27 mouse cellular contexts compared by ENCODE assay signal in the genomic region with DNA sequence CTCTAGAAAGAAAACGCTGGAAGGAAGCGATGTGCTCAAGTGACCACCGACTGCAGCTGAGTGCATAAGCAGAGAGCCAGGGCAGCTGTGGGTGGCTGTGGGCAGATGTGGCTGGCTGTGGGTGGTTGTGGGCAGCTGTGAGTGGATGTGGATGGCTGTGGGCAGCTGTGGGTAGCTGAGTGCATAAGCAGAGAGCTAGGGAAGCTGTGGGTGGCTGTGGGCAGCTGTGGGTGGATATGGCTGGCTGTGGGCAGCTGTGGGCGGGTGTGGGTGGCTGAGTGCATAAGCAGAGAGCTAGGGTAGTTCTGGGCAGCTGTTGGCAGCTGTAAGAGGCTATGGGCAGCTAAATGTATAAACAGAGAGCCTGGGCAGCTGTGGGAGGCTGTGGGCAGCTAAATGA. TPM values are rescaled to one million over a fixed set of nuclear protein-coding genes. Genes with fewer than 3 reads are reported as not detected.
DNase-seq lines count a peak whose midpoint lies in the region; ATAC-seq and TF ChIP-seq lines count a peak whose summit lies in the region.
"Had no signal": no experiment of that assay in that cellular context is flagged by ENCODE, and none has a peak within 500 bp of the region (broad histone marks: within the 10 kb centered on the region; RNA-seq: fewer than 3 reads in every experiment).

No protein-coding gene starts in this region.

- no peaks in the 10 kb centered on the region for H3K9me3 ChIP-seq in embryonic facial prominence, embryonic 13.5 days
- no peaks in the 10 kb centered on the region for H3K9me3 ChIP-seq in embryonic facial prominence, embryonic 10.5 days
- H3K9me3 ChIP-seq: forebrain, embryonic 10.5 days; forebrain, embryonic 13.5 days; G1E; hindbrain, embryonic 13.5 days had no signal

- H3K27ac ChIP-seq in embryonic facial prominence, embryonic 13.5 days, result no peak overlapping the region
- H3K27ac ChIP-seq in embryonic facial prominence, embryonic 10.5 days (replicated peaks), result no peak overlapping the region
- peak overlapping the region; percentile 19; the same call in 1 of the 2 replicates for H3K27ac ChIP-seq in testis, adult 2 months (ENCODE audit: control insufficient read depth, insufficient read depth, low read depth, low read length)
- H3K27ac ChIP-seq: forebrain, embryonic 10.5 days; forebrain, embryonic 13.5 days; hindbrain, embryonic 13.5 days had no signal

- peak; percentile 69; the same call in 1 of the 2 replicates for ATAC-seq in embryonic facial prominence, embryonic 13.5 days (ENCODE audit: insufficient number of reproducible peaks, insufficient read depth, low FRiP score, low TSS enrichment, low read depth)
- ATAC-seq in megakaryocyte, adult 5-6 weeks (ENCODE audit: poor library complexity, severe bottlenecking), result peak; percentile 37; the same call in 1 of the 2 replicates
- ATAC-seq: forebrain, embryonic 13.5 days; forebrain, embryonic 16.5 days; hindbrain, embryonic 16.5 days; Patski had no signal

- H3K4me1 ChIP-seq in embryonic facial prominence, embryonic 13.5 days, result no peaks in the 10 kb centered on the region
- no peaks in the 10 kb centered on the region for H3K4me1 ChIP-seq in embryonic facial prominence, embryonic 10.5 days
- no peaks in the 10 kb centered on the region; the same call in 1 of the 2 replicates for H3K4me1 ChIP-seq in testis, adult 2 months (ENCODE audit: control insufficient read depth, insufficient read depth, low read length)
- H3K4me1 ChIP-seq: forebrain, embryonic 10.5 days; forebrain, embryonic 13.5 days; hindbrain, embryonic 13.5 days had no signal

- H3K4me2 ChIP-seq in embryonic facial prominence, embryonic 13.5 days, result no peak overlapping the region
- H3K4me2 ChIP-seq: forebrain, embryonic 13.5 days; heart, embryonic 11.5 days; hindbrain, embryonic 13.5 days had no signal

- no peak for TF ChIP-seq CTCF in testis, adult 2 months (IDR thresholded peaks at IDR 0.05; ENCODE audit: control insufficient read depth, insufficient read depth, insufficient replicate concordance, low read depth, low read length)

- 88% methylated on average over 4 of the region's 4 CpGs for WGBS in embryonic facial prominence, embryonic 13.5 days
- 89% methylated on average over 4 of the region's 4 CpGs for WGBS in embryonic facial prominence, embryonic 10.5 days

- TF ChIP-seq POLR2A in testis, adult 2 months (IDR thresholded peaks at IDR 0.05; ENCODE audit: control insufficient read depth, low read depth, low read length), result peak; percentile 1; the same call in 1 of the 2 replicates

- DNase-seq in embryonic facial prominence, embryonic 10.5 days (ENCODE audit: low spot score), result no peak
- DNase-seq in testis, postnatal 14 days (ENCODE audit: low spot score), result no peak
- DNase-seq in retina, embryonic 14.5 days (ENCODE audit: low spot score), result no peak
- DNase-seq in gastrocnemius, postnatal 25 days, result no peak
- DNase-seq in T-cell, adult 2 months (ENCODE audit: low spot score), result no peak
- DNase-seq: adrenal gland, adult 8-10 months; adrenal gland, postnatal 25 days; cerebellum, adult 11-12 months; cerebellum, adult 8-10 months; cerebellum, postnatal 10 days; cerebellum, postnatal 36 days; embryo, embryonic 11 days; gastrocnemius, postnatal 10 days; heart, adult 11 months had no signal

- no peaks in the 10 kb centered on the region for H3K27me3 ChIP-seq in embryonic facial prominence, embryonic 13.5 days
- H3K27me3 ChIP-seq in embryonic facial prominence, embryonic 10.5 days (replicated peaks; ENCODE audit: low read depth, poor library complexity, severe bottlenecking), result no peaks in the 10 kb centered on the region
- H3K27me3 ChIP-seq in testis, adult 2 months (ENCODE audit: control insufficient read depth, insufficient read depth, low read length), result no peaks in the 10 kb centered on the region
- H3K27me3 ChIP-seq: CH12.LX; forebrain, embryonic 13.5 days; hindbrain, embryonic 13.5 days; Patski had no signal

- H3K4me3 ChIP-seq in embryonic facial prominence, embryonic 13.5 days, result no peak overlapping the region
- H3K4me3 ChIP-seq in embryonic facial prominence, embryonic 10.5 days, result no peak overlapping the region
- H3K4me3 ChIP-seq in testis, adult 2 months (ENCODE audit: control insufficient read depth, low read depth, low read length), result peak overlapping the region; percentile 82
- H3K4me3 ChIP-seq: forebrain, embryonic 10.5 days; forebrain, embryonic 13.5 days; hindbrain, embryonic 13.5 days had no signal

- peaks cover 93% of the 10 kb centered on the region for H3K36me3 ChIP-seq in embryonic facial prominence, embryonic 13.5 days
- H3K36me3 ChIP-seq in embryonic facial prominence, embryonic 10.5 days (replicated peaks), result peaks cover 80% of the 10 kb centered on the region
- no peaks in the 10 kb centered on the region for H3K36me3 ChIP-seq in testis, adult 2 months (ENCODE audit: control insufficient read depth, insufficient read depth, low read length)
- H3K36me3 ChIP-seq: G1E had no signal

- no peak overlapping the region for H3K9ac ChIP-seq in embryonic facial prominence, embryonic 13.5 days
- H3K9ac ChIP-seq: forebrain, embryonic 13.5 days; hindbrain, embryonic 13.5 days had no signal

RNA-seq across cellular contexts. Expression of a gene that starts 39.6 kb away (rescaled TPM):
- 5.7 and 8.1 TPM in 2 replicates for polyA plus RNA-seq in embryonic facial prominence, embryonic 13.5 days (2015; fragmentation: Nextera tagmentation; extraction: Ambion mirVana)
- polyA plus RNA-seq in embryonic facial prominence, embryonic 10.5 days (2016; fragmentation: Nextera tagmentation; extraction: Ambion mirVana), result 0.10 TPM in 1 of 2 replicates, not detected in the other
- 0.78 and 0.90 TPM in 2 replicates for polyA plus RNA-seq in testis, adult 2 months (2012; rRNA removed)
- total RNA-seq in megakaryocyte, adult 5-6 weeks (2015), result 0.14 and 0.47 TPM in 2 replicates
- total RNA-seq in megakaryocyte, adult 5-6 weeks (2017), result 0.11 TPM in 1 of 2 replicates, not detected in the other
- 1 to 10 TPM; 4.3 to 6.1 TPM for total RNA-seq in gastrocnemius, postnatal 25 days (2021)
- total RNA-seq: CH12.LX; G1E; hematopoietic stem cell, adult 5-6 weeks had no signal
- polyA plus RNA-seq: forebrain, embryonic 10.5 days; forebrain, embryonic 13.5 days; G1E had no signal

RNA-seq across cellular contexts. Expression of a gene that starts 51.9 kb away (rescaled TPM):
- polyA plus RNA-seq in embryonic facial prominence, embryonic 13.5 days (2015; fragmentation: Nextera tagmentation; extraction: Ambion mirVana), result 12.5 TPM in 2 replicates
- 6.6 and 6.9 TPM in 2 replicates for polyA plus RNA-seq in embryonic facial prominence, embryonic 10.5 days (2016; fragmentation: Nextera tagmentation; extraction: Ambion mirVana)
- 14.4 and 15.2 TPM in 2 replicates for polyA plus RNA-seq in testis, adult 2 months (2012; rRNA removed)
- total RNA-seq in megakaryocyte, adult 5-6 weeks (2015), result 3.6 and 4.3 TPM in 2 replicates
- total RNA-seq in megakaryocyte, adult 5-6 weeks (2017), result 5.1 and 5.3 TPM in 2 replicates
- total RNA-seq in gastrocnemius, postnatal 25 days (2021), result 1 to 10 TPM; 4.7 to 5.5 TPM

RNA-seq across cellular contexts. Expression of a gene that starts 55.6 kb away (rescaled TPM):
- 62.5 and 67.7 TPM in 2 replicates for polyA plus RNA-seq in embryonic facial prominence, embryonic 13.5 days (2015; fragmentation: Nextera tagmentation; extraction: Ambion mirVana)
- polyA plus RNA-seq in embryonic facial prominence, embryonic 10.5 days (2016; fragmentation: Nextera tagmentation; extraction: Ambion mirVana), result 62.2 and 64.5 TPM in 2 replicates
- polyA plus RNA-seq in testis, adult 2 months (2012; rRNA removed), result 6.8 and 7.0 TPM in 2 replicates
- total RNA-seq in megakaryocyte, adult 5-6 weeks (2015), result 1.7 and 2.3 TPM in 2 replicates
- 1.3 and 2.0 TPM in 2 replicates for total RNA-seq in megakaryocyte, adult 5-6 weeks (2017)
- total RNA-seq in gastrocnemius, postnatal 25 days (2021), result 1 to 10 TPM; 2.7 to 4.4 TPM
